Mouse (Mus musculus) spleen, postnatal 14 days (tissue): ENCODE results near the gene Ccnk.
A peak's percentile ranks its signal among the peaks of the same experiment; 100 is the strongest.

Experiments
- DNase-seq, 2 experiments: peaks; one replicate each; pipeline ENCODE4 v3.0.0; 2021 to 2022; ENCODE audit warnings: low spot score in 2 of 2

Ccnk gene

DNA sequence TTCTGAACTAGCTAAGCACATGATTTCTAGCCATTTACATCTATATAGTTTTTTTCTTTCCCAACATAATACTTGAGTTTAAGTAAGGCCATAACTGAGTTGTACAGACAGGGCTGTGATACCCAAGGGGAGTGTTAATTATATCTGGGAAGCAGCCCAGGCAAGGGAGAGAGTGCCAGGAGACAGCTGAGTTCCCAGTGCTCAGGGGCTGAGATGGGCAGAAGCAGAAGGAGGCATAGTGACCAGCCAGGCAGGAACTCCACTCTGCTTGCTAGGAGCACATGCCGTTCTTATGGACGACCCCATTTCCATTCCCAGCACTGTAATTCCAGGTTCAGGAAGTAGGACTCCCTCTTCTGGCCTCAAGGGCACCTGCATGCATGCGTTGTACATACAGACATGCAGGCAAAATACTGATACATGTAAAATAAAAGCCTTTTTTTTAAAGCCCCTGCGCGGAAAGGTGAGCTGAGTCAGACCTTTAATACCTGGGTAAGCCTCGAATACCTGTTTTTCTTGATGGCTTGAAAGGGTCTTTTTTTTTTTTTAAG is 8.2 kb downstream of the Ccnk start:
- DNase-seq: no peak

DNA sequence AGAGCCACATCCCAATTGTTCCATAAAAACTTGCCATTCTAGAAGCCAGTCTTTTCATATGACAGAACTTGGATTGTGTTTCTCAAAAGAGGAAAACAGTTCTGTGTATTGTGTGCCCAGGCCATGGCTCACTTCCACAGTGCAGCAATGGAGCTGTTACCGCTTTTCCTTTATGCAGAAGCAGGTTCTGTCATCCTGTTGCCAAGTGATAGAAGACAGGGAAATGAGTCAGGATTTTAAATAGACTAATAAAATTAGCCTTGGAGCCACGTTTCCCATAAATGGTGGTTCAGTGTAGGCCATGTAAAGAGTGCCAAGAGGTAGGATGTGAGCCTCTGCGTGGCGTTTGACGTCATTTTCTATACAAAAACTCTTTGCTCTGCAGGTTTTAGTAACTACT is 14.5 kb downstream of the Ccnk start:
- no peak for DNase-seq

DNA sequence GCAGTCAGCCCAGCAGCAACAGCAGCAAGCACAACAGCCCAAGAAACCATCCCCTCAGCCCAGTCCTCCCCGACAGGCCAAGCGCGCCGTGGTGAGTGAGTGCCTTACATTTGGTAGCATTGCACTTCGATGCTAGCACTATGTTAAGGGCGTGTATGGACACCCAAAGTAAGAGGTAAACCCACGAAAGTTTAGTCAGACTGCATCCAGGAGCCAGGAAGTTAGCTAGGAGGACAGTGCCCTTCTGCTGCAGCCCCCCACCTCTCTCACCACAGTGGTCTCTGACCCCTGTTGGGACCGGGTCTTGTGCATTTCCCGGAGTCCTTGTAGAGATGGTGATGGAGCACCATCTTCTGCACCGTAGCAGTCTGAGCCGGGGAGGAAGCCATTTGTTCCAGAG is 16.4 kb downstream of the Ccnk start:
- no peak for DNase-seq

DNA sequence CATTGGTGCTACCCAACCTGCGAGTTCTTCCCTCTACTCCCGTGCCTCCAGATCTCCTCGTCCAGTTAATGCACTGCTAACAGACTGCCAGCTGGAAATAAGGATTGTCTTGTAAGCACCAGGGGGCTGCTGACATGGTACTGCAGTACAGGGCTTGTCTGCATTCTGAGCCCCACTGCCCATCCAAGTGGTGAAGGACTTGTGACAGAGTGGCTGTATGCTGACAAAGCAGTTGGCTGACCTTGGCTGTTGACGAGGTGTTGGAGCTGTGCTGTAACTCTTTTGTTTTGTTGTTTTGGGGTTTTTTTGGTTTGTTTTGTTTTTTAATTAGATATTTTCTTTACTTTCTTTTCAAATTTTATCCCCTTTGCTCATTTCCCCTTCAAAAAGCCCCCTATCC is 19.1 kb downstream of the Ccnk start:
- no peak for DNase-seq

DNA sequence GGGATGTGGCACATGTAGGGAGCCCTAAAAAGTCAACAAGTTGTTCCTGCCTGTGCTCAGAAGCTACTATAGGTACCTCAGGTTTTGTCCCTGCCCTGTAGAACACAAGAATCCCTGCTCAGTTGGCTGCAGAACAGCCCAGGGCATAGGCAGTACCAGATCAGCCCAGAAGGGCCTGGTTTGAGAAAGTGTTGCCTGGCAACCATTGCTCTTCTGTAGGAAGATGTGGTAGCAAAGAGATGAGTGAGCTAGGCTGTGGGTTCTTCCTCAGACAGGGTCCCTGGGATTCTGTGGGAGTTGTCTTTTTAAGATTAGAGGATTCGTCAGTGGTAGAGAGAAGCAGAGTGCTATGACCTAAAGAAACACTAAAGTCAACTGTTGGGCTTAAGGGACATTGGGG is 20.7 kb downstream of the Ccnk start:
- no peak for DNase-seq

DNA sequence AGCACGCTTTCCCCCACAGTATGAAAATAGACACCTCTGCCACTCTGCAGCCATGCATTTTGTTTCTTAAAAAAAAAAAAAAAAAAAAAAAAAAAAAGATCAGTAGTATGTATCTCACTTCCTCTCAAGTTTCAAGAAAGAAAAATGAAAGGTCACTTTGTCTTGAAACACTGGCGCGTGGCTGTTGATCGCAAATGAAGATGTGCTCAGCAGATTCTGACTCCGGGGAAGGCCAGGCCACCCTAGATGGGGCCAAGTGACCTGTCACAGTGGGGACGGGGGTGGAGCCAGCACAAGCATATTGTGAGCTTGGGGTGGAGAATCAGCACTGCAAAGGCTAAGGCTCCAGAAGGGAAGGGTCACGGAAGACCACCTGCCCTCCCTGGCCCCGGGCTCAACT is 24.5 kb downstream of the Ccnk start:
- DNase-seq: no peak

DNA sequence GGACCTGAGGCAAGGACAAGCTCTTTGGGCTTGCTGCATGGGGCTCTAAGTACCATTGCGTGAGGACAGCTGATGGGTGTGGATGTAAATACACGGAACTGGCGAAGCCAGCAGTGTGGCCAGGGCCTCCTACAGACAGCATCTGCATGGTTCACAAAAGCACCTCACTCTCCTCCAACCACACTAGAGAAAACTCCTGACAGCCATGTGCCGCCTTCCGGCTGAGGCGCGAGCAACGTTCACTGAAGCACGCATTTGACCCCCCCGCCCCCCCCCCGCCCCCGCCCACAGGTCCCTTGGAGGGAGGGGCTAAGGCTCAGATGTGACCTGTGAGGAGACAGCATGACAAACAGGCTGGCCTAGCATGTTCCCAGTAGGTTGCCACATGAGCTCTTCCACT is 25.6 kb downstream of the Ccnk start:
- no peak for DNase-seq

DNA sequence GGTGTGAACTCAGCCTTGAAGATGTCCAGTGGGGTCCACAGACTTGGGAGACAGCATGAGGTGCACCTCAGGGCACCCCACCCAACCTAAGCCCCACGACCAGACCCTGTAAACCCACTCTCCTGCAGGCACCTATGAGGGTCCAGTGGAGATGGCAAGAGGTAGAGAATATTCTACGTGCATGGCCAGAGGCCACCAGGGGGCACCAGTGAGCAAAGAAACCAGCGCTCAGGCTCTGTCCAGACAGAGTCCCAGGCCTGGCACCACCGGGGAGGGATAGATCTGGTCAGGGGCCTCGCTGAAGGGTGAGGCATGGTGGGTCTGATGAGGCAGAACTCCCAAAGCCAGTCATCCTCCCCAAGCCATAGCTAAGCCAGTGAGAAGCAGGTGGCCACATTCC is 27.3 kb downstream of the Ccnk start:
- DNase-seq: peak; percentile 34 to 63

DNA sequence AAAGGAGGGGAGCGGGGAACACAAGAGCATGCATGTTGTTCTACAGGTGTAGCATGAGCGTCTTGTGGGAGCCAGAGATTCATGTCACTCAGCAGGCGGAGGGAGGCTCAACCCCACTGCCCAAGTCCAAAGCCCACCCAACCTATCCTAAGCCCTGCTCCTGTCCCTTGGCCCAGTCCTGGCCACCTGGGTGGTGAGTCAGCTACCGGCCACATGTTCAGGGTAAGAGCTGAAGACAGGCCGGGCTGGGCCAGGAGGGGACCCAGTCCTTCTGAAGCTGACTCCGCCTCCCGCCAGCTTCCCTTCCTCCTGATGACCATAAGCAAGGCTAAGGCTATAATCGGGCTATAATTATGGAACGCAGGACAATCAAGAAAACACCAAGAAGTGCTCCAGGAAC is 28.8 kb downstream of the Ccnk start:
- no peak for DNase-seq

DNA sequence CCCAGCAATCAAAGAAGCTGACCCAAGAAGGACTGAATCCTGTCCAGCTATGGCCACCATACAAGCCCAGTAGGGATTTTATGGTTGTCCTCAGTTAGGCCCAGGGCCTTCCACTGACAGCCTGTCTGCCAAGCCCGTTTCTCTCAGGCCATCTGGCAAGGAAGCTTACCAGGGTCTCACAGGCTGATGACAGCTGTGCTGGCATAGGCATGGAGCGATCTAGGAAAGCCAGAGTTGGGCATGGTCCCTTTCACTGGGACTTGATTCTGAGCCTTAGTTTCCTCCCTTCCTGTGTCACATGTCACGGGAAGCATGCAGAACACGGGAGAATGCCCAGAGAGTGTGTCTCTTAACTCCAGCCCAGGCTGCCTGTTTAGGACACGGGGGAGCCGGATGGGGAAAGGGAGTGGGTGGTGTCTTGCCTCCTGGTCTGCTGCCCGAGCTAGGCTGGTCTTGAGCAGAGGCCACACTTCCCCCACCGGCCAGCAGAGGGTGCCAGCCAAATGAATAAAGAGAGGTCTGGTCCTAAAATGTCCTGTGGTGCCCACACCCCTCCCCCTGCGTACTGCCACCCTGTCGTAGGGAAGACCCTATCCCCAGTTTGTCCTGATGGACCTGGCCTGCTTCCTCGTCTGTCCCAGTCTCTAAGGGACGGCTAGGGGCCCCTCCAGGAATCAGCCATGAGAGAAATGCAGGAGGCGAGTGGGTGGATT is 29.5 kb downstream of the Ccnk start:
- peak in 1 of 2 experiments; percentile 34 for DNase-seq

DNA sequence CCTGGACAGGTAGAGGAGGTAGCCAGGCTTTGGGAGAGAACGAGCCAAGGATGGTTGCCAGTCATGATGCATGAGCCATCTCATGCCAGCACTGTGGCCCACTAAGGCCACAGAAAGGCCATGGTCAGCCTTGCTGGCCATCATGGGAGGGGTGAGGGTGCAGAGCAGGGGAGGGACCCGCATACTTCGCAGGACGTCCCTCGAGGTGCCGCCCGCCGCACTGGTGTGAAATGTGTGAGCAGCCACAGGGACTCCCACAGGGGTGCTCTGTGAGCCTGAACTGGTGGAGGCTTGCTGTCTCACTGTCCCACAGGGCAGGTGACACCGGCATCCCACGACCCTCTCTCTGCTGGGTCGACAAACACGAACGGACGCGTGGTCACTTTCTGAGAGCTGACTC is 31.2 kb downstream of the Ccnk start:
- no peak for DNase-seq

DNA sequence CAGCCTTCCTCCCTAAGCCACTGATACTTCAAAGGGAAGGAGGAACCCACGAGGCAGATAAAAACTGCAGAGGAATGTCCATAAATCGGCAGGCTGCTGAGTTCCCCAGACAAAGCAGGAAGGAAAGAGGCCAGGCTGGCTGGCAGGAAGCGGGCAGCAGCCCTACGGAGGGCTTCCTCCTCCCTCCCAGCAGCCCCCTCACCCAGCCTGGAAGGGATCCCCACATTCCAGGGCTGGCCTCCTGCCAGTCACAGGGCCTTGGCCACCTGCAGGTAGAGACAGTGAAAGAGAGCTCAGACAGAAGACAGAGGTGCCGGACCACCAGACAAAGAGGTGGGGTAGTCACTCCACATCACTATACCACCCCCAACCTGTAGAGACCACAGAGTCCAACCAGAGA is 32.7 kb downstream of the Ccnk start:
- DNase-seq: no peak

DNA sequence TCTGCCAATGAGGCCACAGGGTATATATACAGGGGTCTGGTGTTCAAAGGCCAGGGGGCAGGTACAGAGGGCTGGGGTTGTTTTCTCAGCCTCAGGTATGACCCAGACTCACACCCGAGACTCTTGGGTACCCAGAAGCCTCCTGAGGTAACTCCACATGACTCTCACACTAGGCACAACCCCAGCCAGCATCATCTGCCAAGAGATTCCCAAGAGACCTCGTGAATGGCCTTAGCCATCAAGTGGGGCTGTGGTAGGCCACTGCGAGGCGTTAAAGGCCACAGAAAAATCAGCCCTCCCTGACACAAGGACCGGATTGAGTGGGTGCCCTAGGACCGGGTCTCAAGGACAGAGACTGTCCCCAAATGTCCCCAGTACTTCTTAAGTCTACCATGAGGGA is 33.1 kb downstream of the Ccnk start:
- no peak for DNase-seq

DNA sequence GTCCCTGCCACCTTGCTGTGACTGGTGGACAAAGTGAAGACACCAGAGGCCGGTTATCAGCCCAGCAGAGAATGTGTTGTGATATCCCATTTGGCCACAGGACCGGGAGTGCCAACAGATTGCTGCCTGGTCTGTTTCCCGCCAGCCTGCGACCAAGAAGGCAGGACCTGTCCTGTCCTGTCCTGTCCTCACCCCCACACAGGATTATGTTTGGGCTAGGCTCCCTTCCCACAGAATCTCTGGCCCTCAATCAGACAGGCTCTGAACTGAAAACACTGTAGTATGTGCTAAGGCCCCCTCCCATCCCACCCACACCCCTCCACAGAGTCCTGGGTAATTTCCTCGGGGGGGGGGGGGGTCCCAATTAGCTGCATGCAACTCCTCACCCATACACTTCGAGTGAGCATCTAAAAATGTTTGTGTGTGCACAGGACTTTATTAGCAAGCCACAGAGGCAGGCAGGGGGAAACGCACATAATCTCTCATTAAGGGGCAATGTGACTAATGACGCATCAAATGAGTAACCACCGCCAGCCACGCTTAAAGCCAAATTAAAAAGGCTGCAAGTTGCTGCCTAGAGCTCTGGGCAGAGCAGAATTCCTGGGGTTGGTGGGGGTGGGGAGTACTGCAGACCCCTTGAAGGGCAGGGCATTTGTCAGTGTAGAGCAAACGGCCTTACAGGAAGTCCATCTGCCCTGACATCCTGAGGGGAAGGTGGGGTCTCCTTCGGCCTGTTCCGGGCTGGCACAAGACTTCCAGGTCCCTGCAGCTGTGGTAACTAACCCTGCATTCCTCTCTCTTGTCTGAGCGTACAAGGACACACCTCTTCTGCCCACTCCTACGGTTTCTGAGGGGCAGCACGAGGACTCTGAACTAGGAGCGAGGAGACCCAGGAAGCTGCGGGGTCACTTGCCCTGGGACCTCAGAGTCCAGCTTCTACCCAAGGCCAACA is 34.0 kb downstream of the Ccnk start:
- DNase-seq: no peak

DNA sequence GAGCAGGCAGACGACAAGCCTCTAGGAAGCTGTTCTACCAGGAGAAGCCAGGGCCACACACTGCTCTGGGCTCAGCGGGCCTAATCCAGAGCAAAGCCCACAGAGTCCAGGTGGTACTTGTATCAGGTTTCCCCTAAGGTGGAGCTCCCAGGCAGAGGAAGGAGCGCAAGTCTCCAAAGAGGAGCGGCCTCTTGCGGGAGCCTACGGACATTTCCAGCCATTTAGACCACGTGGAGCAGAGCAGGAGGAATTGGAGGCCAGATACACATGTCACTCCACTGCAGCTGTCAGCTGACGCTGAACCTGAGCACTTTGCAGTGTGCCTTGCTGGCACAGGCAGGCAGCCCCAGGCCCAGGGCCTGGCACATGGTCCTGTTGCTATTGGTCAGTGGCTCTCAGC is 35.7 kb downstream of the Ccnk start:
- DNase-seq: no peak

DNA sequence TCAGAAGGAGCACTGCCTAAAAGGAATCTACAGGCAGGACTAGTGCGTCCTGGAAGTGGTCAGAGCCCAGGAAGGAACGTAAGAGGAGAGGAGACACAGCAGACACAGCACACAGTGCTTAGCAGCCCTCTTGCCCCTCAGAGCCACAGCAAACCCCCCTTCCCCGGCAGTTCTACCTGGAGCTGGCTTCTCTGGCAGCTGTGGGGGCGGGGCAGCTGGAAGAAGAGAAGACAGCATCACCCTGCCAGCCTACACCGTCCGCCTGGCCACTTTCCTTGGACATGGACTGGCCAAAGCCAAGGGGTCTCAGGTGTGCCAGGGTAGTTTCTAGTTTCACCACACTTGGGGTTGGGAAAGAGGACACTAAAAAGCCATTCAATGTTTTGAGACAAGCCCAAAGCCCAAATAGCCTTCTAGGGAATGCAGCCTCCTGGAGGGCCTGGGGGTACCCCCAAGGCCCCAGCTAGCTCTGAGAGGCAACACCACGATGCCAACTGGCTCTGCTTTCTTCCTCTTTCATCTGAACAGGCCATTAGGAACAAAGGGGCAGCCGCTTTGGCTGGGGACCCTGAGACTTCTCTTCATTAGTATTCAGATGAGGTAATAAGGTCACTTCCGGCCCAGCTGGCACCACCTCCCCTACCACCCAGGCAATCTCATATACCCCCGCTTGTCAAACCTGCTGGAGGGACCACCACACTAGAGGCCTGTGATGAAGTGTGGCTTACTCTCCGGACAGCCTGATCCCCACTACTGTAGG is 37.4 kb downstream of the Ccnk start:
- no peak for DNase-seq

DNA sequence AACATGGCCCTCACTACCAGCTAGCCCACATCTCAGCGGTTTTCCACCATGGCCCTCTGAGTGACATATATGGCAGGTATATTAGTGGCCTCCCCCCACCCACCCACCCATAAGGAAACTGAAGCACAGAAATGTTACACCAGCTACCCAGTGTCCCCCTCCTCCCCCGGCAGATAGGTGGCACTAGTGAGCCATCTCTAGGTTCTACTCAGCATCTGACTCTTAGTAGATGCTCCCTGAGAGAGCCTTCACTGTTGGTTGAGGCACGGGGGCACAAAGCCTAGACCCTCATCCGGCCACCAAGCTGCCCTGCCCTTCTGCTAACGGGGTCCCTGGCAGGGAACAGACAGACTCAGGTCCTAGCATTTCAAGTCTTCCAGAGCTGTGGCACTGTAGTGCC is 38.2 kb downstream of the Ccnk start:
- DNase-seq: no peak

DNA sequence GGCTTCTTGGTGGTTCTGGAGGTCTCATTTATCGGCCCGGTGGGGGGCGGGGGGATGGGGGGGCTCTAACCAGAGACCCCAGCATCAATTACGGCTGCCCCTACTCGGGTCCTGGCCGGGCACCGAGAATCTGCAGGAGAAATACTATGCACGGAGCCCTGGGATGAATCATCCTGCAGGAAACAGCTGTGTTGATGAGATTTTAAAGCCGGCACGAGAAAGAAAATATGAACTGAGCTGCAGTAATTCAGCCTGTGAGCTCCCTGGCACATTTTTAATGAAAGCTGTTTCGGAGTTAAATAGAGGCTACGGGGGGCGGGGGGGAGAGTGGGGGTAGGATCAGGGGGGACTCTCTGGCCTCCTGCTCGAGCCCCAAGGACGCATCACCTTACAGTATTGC is 39.8 kb downstream of the Ccnk start:
- no peak for DNase-seq

DNA sequence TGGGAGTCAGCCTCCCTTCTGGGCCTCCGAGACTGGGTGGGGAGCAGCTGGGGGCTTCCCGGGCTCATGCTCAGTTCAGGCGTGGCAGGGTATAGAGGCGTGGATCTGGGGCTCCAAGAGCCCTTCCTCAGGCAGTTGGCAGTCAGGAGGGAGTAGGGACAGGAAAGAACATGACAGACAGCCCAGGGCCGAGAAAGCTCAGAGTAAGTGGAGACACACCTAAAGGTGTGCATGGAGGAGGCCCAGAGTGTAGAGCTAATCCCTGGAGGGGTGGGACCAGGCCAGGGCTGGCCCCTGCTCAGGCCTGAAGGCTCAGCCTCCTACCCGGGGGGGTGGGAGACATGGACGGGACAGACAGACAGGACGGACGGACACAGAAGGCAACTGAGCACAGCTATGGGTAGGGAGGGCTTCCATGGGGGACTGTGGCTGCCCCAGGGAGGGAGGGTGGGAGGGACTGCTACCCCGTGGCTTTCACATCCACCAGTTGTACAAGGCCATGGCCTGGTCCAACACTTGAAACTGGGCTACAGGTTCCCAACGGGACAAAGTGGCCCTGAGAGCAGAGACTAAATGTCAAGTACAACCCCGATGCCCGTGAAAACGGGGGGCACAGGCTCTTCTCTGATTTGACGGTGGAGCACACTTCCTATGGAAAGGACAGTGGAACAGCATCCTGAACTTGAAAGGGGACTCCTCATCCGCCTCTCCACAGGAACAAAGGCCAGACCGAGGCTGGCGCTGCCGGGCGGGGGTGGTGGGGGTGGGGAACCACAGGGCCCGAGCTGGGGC is 40.6 kb downstream of the Ccnk start:
- DNase-seq: no peak

DNA sequence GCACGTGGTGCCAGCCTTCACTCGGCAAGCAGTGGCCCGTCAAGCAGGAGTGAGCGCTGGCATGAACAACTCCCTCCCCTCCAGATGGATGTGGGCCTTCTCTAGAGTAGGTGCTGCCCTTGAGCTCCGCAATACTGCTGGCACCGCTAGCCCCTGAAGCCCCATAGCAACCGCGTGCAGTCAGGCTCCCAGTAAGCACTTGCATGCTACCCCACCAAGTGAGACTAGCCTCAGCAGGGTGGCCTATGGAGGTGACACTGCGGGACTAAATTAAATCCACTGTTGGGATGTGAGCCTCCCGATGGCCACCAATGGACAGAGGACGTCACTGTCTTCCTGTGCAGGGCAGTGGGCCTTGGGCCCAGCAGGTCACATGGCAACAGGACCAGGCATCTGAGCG is 41.2 kb downstream of the Ccnk start:
- DNase-seq: no peak

DNA sequence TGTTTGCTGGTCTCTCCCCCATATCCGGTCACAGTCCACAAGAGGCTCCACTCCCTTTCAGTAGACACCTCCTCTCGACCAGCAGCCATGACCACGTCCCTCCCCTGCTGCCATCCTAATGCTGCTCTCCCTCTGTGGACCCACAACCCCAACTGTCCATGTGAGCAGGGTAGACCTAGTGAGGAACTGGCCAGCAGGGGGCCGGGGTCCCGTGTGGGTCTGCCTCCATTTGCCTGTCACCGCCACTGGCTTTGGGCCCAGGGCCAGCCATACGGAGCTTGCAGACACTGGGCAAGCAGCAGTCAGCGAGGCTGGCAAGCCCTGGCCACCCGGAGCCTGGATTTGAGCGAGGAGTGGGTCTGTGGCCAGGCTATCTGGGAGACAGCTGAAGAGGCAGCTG is 41.8 kb downstream of the Ccnk start:
- no peak for DNase-seq
